Mouse (Mus musculus) liver, postnatal 0 days (tissue): ENCODE measurements at regions not wholly inside any gene's neighbourhood (a gene's known extent, or its start where the extent isn't known, plus 50 kb on each side); places are given as distances from the start of the nearest gene placed in this dataset.

Source experiments
- CTCF ChIP-seq: sonication (generic); IDR thresholded peaks from 2 replicates; pipeline ENCODE4 v1.5.1; 2016; ENCODE audit warnings: antibody characterized with exemption, low read depth
- EP300 ChIP-seq: IDR thresholded peaks from 2 replicates; pipeline ENCODE4 v1.6.1; 2016; ENCODE audit warnings: antibody characterized with exemption, low read depth, mild to moderate bottlenecking

GRCm38 (mm10) chr8:100101957-100102356 lies 685.7 kb upstream of the Cdh8 start:
- no peak for TF ChIP-seq CTCF
- TF ChIP-seq EP300, result no peak
